In genomic region chr1:171966054-171966790, GRCm38 (mm10) we compare ENCODE assay signal across 30 mouse cellular contexts. TPM values are rescaled to one million over a fixed set of nuclear protein-coding genes. Genes with fewer than 3 reads are reported as not detected.
A peak's percentile ranks its signal among the peaks of the same experiment; 100 is the strongest.
DNase-seq lines count a peak whose midpoint lies in the region; ATAC-seq lines count a peak whose summit lies in the region.
"Had no signal": no experiment of that assay in that cellular context is flagged by ENCODE, and none has a peak within 500 bp of the region (broad histone marks: within the 10 kb centered on the region; RNA-seq: fewer than 3 reads in every experiment).

No protein-coding gene starts in this region.

- no peaks in the 10 kb centered on the region for H3K36me3 ChIP-seq in forebrain, embryonic 10.5 days (replicated peaks)
- H3K36me3 ChIP-seq: heart, embryonic 13.5 days; hindbrain, embryonic 10.5 days; limb, embryonic 12.5 days; liver, embryonic 15.5 days; stomach, embryonic 15.5 days had no signal

- 91% methylated on average over 6 of the region's 6 CpGs for WGBS in forebrain, embryonic 10.5 days

- H3K4me1 ChIP-seq in forebrain, embryonic 10.5 days: peaks cover 7% of the 10 kb centered on the region
- H3K4me1 ChIP-seq: heart, embryonic 13.5 days; limb, embryonic 12.5 days; liver, embryonic 15.5 days; stomach, embryonic 15.5 days had no signal

- H3K4me3 ChIP-seq in forebrain, embryonic 10.5 days: no peak overlapping the region
- H3K4me3 ChIP-seq: heart, embryonic 13.5 days; hindbrain, embryonic 10.5 days; limb, embryonic 12.5 days; liver, embryonic 15.5 days; stomach, embryonic 15.5 days had no signal

- H3K27ac ChIP-seq in forebrain, embryonic 10.5 days: no peak overlapping the region
- H3K27ac ChIP-seq: heart, embryonic 13.5 days; hindbrain, embryonic 10.5 days; kidney, postnatal 0 days; limb, embryonic 12.5 days; liver, embryonic 15.5 days; stomach, embryonic 15.5 days had no signal

- H3K27me3 ChIP-seq in forebrain, embryonic 10.5 days (ENCODE audit: poor library complexity, severe bottlenecking): no peaks in the 10 kb centered on the region
- H3K27me3 ChIP-seq: heart, embryonic 13.5 days; limb, embryonic 12.5 days; liver, embryonic 15.5 days; stomach, embryonic 15.5 days had no signal

- intact Hi-C loops in heart, postnatal 10 days (cut with DNase I): no loop called here

- no peaks in the 10 kb centered on the region for H3K9me3 ChIP-seq in forebrain, embryonic 10.5 days
- H3K9me3 ChIP-seq: heart, embryonic 13.5 days; hindbrain, embryonic 10.5 days; limb, embryonic 12.5 days; liver, embryonic 15.5 days; stomach, embryonic 15.5 days had no signal

- peak; percentile 24 for DNase-seq in heart, adult 11 months
- DNase-seq in heart, postnatal 10 days: no peak
- DNase-seq in spleen, postnatal 36 days (ENCODE audit: low spot score in 2 of 2): peak; percentile 32 to 45
- DNase-seq in spleen, postnatal 10 days (ENCODE audit: low spot score in 2 of 2): no peak
- DNase-seq in forebrain, embryonic 10.5 days (ENCODE audit: extremely low spot score, low spot score): no peak
- DNase-seq in cerebellum, adult 8-10 months: no peak
- DNase-seq: adrenal gland, postnatal 10 days; cerebellum, adult 9-10 months; cerebellum, postnatal 36 days; gastrocnemius, postnatal 25 days; heart, adult 18-20 months; heart, postnatal 14 days; kidney, adult 8-10 months; lung, embryonic 14.5 days; lung, postnatal 14 days; midbrain, embryonic 14.5 days; right cerebral cortex, adult 18-20 months had no signal

- peak; percentile 49 for ATAC-seq in CD4-positive, CD25-positive, alpha-beta regulatory T cell, adult 4 months
- peak; percentile 49 for ATAC-seq in inflammation-experienced regulatory T-cells, adult 6 months
- ATAC-seq: forebrain, embryonic 14.5 days; hindbrain, embryonic 16.5 days; intestine, embryonic 16.5 days had no signal

RNA-seq across cellular contexts. Expression of gene Slamf6, which starts 48.9 kb away (rescaled TPM):
- under 1 TPM; 0.42 to 0.84 TPM for total RNA-seq in heart, postnatal 10 days (2021)
- polyA plus RNA-seq in CD4-positive, CD25-positive, alpha-beta regulatory T cell, adult 4 months (2017; shearing (Covaris generic)): 100 to 1,000 TPM; 266 to 302 TPM
- polyA plus RNA-seq in inflammation-experienced regulatory T-cells, adult 6 months (2017; shearing (Covaris generic)): 100 to 1,000 TPM; 306 to 408 (median 373) TPM
- 0.11 and 0.15 TPM in 2 replicates for polyA plus RNA-seq in forebrain, embryonic 10.5 days (2016; fragmentation: Nextera tagmentation; extraction: Ambion mirVana)
- total RNA-seq: gastrocnemius, postnatal 25 days had no signal
- polyA plus RNA-seq: C2C12; embryonic facial prominence, embryonic 11.5 days; forebrain, embryonic 14.5 days; hindbrain, embryonic 10.5 days; hindbrain, embryonic 16.5 days; limb, embryonic 12.5 days; midbrain, embryonic 14.5 days had no signal

Comparison
In these comparisons a context has a peak if more than half of its experiments do, and no peak if none do; other contexts are left out.
1. DNase-seq: peak in heart, adult 11 months (single experiment) and spleen, postnatal 36 days (2 of 2); none in heart, postnatal 10 days (0 of 2), spleen, postnatal 10 days (0 of 2), forebrain, embryonic 10.5 days (single experiment) and cerebellum, adult 8-10 months (single experiment).
2. RNA of gene Slamf6, which starts 48.9 kb away (polyA plus RNA-seq): 306 to 408 TPM in inflammation-experienced regulatory T-cells, adult 6 months and 266 to 302 TPM in CD4-positive, CD25-positive, alpha-beta regulatory T cell, adult 4 months; 0.11 to 0.15 TPM in forebrain, embryonic 10.5 days; every median in the first group is over 100 times any median in the second.